Mouse (Mus musculus) heart, postnatal 0 days (tissue): Measurements from ENCODE around the gene Ahnak.

ENCODE experiments used
- CTCF ChIP-seq: IDR thresholded peaks from 2 replicates; pipeline ENCODE4 v1.5.1; 2016; ENCODE audit warnings: antibody characterized with exemption, control low read depth, low read depth
- EP300 ChIP-seq: IDR thresholded peaks from 2 replicates; pipeline ENCODE4 v1.6.1; 2016; ENCODE audit warnings: antibody characterized with exemption, low read depth

- TF ChIP-seq CTCF (no peak), EP300 (no peak)
Measured at GRCm38 (mm10) chr19:9061221-9061893, 72.3 kb downstream of the Ahnak start.
